Mouse (Mus musculus): ENCODE measurements around the gene Sema5a. TPM values are rescaled to one million over a fixed set of nuclear protein-coding genes. Genes with fewer than 3 reads are reported as not detected.

Gene Sema5a
- polyA plus RNA-seq, 1 experiment from 2014 or later: 8.3 TPM

DNA sequence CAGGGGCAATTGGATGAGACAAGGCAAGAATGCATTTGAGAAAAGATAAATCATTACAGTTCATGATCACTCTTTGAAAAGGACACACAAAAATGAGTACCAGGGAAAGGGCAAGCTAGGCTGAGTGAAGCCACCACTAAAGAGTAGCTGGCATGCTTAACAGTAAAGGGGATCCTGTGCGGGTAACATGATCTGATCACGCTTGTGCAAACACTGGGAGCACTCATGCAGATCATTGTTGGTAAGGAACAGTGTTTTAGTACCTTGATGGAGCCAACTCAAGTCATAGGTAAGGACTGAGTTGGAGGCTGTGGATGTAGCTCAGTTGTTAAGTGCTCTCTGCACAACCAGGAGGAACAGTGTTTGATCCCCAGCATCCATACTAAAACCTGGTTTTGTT lies 273.3 kb downstream of the Sema5a start:
- Histone ChIP-seq H3K36me3 (replicated peaks) (no peaks in the 10 kb centered on the region), H3K27me3 (ENCODE audit: poor library complexity, severe bottlenecking) (no peaks in the 10 kb centered on the region), H3K4me3 (no peak overlapping the region), H3K9me3 (no peaks in the 10 kb centered on the region), H3K27ac (no peak overlapping the region), H3K4me1 (no peaks in the 10 kb centered on the region)
- no peak for DNase-seq (ENCODE audit: extremely low spot score, low spot score)
- 84% methylated on average over 2 of the region's 2 CpGs for WGBS

DNA sequence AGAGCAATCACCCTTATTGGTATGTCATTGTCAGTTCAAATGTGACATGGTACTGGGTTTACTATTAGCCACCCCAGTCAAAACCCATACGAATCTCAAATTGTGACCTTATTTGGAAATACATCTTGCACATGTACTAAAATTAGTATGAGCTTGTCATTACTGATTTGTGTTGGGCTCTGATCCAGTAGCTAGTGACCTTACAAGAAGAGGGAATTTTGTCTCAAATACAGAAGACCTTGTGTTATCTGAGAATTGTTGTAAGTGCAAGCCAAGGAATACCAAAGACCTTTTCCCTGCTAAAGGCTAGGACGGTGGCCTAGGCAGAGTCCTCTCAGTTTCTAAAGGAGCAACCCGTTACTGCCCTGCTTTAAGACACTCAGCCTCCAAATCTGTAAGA lies 287.9 kb downstream of the Sema5a start:
- 80% methylated on average over 3 of the region's 3 CpGs for WGBS
- Histone ChIP-seq H3K4me3 (no peak overlapping the region), H3K27ac (no peak overlapping the region), H3K4me1 (no peaks in the 10 kb centered on the region), H3K27me3 (ENCODE audit: poor library complexity, severe bottlenecking) (no peaks in the 10 kb centered on the region), H3K9me3 (no peaks in the 10 kb centered on the region), H3K36me3 (replicated peaks) (no peaks in the 10 kb centered on the region)
- DNase-seq (ENCODE audit: extremely low spot score, low spot score): no peak

DNA sequence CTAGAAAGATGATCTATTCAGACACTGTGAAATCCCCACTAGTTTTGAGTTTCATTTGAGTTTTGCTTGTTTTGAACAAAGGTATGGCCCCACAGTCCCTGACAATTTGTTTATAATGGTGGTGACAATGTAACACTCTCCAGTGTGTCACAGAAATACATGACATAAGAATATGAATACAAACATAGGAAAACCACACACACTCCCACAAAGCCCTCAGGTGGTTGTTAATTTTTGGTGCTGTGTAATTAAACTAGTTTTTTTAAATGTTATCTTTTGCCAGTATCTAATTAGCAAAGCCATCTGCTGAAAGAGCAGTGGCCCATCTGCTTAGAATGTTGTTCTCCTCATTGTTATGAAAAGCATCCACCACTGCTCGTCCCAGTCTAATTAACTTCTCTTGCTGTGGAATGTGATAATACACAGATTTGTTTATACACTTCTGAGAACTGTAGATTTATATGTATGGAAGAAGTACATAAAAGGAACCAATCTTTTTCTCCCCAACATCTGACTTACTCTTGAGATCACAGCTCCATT lies 289.0 kb downstream of the Sema5a start:
- H3K4me3 ChIP-seq: no peak overlapping the region
- WGBS: 64% methylated on average over 1 of the region's 1 CpGs
- DNase-seq (ENCODE audit: extremely low spot score, low spot score): no peak

DNA sequence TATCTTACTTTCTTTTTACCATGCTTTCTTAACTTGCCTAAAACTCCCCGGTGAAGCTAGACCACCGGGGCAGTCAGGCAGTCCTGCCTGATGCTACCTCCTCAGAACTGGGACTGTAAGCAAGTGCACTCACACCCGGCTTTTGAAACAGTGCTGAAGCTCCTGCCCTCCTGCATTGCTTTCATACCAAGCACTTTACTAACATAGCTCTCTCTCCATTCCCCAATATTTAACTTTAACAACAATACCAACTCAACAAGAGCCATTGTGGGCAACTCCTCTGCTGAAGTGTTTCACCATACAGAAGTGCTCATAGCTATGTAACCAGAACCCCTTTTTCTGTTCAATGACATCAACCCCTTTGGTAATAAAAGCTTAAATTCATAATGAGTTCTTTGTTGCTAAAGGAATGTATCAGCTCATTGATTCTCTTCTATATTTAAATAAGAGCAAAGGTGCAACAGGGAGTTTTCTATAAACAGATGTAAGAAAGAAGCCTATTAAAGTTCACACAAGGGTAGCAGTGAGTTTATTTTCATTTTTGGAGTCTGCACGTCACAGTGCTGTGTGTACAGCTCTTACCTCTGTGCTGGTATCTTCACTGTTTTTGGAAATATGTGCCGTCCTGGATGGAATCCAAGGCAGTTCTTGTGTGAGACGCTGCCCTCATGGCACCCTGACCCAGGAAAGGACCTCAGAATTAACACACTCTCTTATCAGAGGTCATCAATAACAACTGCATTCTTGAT lies 292.3 kb downstream of the Sema5a start:
- H3K27me3 ChIP-seq (ENCODE audit: poor library complexity, severe bottlenecking): no peaks in the 10 kb centered on the region
- no peak overlapping the region for H3K27ac ChIP-seq
- no peak for DNase-seq (ENCODE audit: extremely low spot score, low spot score)
- no peaks in the 10 kb centered on the region for H3K4me1 ChIP-seq
- H3K9me3 ChIP-seq: no peaks in the 10 kb centered on the region
- H3K36me3 ChIP-seq (replicated peaks): no peaks in the 10 kb centered on the region
- 82% methylated on average over 6 of the region's 6 CpGs for WGBS
- no peak overlapping the region for H3K4me3 ChIP-seq

More for the DNA sequence above, 289.0 kb downstream of the Sema5a start:
- no peaks in the 10 kb centered on the region for H3K36me3 ChIP-seq (replicated peaks)
- H3K9me3 ChIP-seq: no peaks in the 10 kb centered on the region
- H3K27ac ChIP-seq: no peak overlapping the region
- H3K4me1 ChIP-seq: no peaks in the 10 kb centered on the region
- H3K27me3 ChIP-seq (ENCODE audit: poor library complexity, severe bottlenecking): no peaks in the 10 kb centered on the region

DNA sequence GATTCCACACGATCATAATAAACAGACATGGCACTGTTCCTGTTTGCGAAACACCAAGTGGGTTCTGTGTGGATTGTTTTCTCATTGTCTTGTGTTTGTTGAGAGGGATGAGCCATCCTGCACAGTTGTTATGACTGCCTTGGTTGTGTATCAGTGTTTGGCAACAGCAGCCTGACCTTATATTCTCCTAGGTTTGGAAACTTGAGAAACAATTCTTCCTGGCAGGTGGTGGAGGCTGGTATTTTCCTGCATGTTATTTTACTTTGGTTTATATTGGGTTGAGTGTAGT lies 292.8 kb downstream of the Sema5a start:
- no peaks in the 10 kb centered on the region for H3K4me1 ChIP-seq
- 88% methylated on average over 2 of the region's 2 CpGs for WGBS

DNA sequence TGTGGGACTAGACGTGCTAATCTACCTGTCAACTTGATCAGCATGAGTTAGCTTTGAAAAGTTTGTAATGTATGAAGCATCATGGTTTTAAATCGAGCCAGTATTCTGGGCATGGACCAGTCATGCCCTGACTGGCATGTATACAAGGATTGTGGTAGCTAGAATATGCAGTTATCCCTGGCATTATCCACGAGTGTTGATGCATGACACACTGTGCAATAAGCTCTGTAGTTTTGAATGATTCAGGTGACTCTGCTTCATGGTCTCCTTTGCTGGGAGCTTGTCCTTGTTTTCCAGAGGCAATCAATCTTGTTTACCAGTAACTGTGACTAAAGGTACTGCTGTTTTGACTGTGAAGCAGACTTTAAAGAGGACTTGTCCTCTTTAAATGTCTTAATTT lies 293.5 kb downstream of the Sema5a start:
- H3K27ac ChIP-seq: no peak overlapping the region
- no peaks in the 10 kb centered on the region for H3K27me3 ChIP-seq (ENCODE audit: poor library complexity, severe bottlenecking)
- no peak overlapping the region for H3K4me3 ChIP-seq
- H3K9me3 ChIP-seq: no peaks in the 10 kb centered on the region
- H3K4me1 ChIP-seq: no peaks in the 10 kb centered on the region
- H3K36me3 ChIP-seq (replicated peaks): no peaks in the 10 kb centered on the region
- 93% methylated on average over 3 of the region's 3 CpGs for WGBS
- DNase-seq (ENCODE audit: extremely low spot score, low spot score): no peak

More for the DNA sequence above, 292.8 kb downstream of the Sema5a start:
- Histone ChIP-seq H3K9me3 (no peaks in the 10 kb centered on the region), H3K36me3 (replicated peaks) (no peaks in the 10 kb centered on the region), H3K27ac (no peak overlapping the region), H3K27me3 (ENCODE audit: poor library complexity, severe bottlenecking) (no peaks in the 10 kb centered on the region), H3K4me3 (no peak overlapping the region)
- no peak for DNase-seq (ENCODE audit: extremely low spot score, low spot score)

DNA sequence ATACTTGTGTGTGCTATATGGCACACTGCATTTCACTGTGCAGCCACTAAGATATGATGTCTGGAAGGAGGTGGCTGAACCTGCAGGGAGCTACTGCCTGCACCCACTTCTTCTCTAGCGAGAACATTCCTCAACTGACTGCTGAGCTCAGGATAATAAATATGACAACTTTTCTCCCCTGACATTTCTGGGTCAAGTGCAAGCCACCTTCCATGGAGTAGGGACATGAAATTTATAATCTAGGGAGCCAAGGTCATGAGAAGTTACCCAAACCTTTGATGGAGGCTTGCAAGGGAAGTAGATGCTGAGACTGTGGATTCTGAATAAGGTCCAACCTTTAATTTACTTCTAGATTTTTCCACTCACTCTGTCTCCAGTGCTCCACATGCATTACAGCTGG lies 298.1 kb downstream of the Sema5a start:
- DNase-seq (ENCODE audit: extremely low spot score, low spot score): no peak
- peaks cover 8% of the 10 kb centered on the region; the same call in 1 of the 2 replicates for H3K4me1 ChIP-seq
- H3K27ac ChIP-seq: no peak overlapping the region
- WGBS: 89% methylated on average over 1 of the region's 1 CpGs
- H3K27me3 ChIP-seq (ENCODE audit: poor library complexity, severe bottlenecking): no peaks in the 10 kb centered on the region
- no peaks in the 10 kb centered on the region for H3K36me3 ChIP-seq (replicated peaks)
- no peak overlapping the region for H3K4me3 ChIP-seq
- H3K9me3 ChIP-seq: no peaks in the 10 kb centered on the region

DNA sequence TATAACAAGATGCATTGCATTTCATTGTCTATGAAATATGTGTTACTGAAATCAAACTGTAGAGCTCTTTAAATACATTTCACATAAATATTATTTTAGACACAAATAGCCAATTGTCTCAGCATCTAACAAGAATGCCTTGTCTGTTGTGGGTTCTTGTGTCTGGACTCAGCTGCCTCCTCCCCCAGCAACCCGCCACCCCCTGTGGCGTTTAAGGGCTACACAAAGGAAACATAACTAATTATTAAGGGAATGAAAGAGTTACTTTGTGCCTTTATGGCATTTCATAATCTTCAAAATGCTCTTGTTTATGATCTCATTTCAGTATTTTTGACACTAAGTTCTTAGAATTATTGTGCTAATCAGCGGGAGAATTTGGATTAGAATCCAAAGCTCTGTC lies 298.6 kb downstream of the Sema5a start:
- H3K9me3 ChIP-seq: no peaks in the 10 kb centered on the region
- no peaks in the 10 kb centered on the region for H3K36me3 ChIP-seq (replicated peaks)
- no peak overlapping the region for H3K4me3 ChIP-seq
- no peak overlapping the region for H3K27ac ChIP-seq
- peaks cover 8% of the 10 kb centered on the region; the same call in 1 of the 2 replicates for H3K4me1 ChIP-seq
- H3K27me3 ChIP-seq (ENCODE audit: poor library complexity, severe bottlenecking): no peaks in the 10 kb centered on the region
- 85% methylated on average over 3 of the region's 3 CpGs for WGBS
- no peak for DNase-seq (ENCODE audit: extremely low spot score, low spot score)

DNA sequence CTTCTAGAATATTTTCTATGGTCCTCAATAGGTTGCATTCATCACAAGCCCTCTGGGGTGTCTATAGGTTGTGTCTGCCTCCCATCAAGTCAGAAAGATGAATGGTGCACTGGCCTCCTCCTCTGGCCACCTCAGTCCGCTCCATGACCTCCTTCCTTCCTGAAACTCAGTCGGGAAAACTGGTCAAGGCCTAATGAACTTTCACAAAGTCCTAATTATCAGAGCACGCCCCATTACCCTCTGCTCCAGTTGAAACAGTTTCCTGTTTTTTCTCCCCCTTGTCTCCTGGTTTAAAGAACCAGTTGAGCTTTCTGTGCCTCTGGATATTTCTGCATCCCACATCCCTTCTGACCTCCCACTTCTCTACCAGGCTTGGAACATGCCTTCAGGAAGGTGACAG lies 300.8 kb downstream of the Sema5a start:
- WGBS: 38% methylated on average over 3 of the region's 3 CpGs
- Histone ChIP-seq H3K36me3 (replicated peaks) (0 out of 2 replicates have a peak, but pooled peaks cover 2% of the 10 kb centered on the region), H3K27me3 (ENCODE audit: poor library complexity, severe bottlenecking) (no peaks in the 10 kb centered on the region), H3K9me3 (no peaks in the 10 kb centered on the region), H3K27ac (no peak overlapping the region), H3K4me3 (no peak overlapping the region), H3K4me1 (peaks cover 8% of the 10 kb centered on the region; the same call in 1 of the 2 replicates)
- no peak for DNase-seq (ENCODE audit: extremely low spot score, low spot score)

DNA sequence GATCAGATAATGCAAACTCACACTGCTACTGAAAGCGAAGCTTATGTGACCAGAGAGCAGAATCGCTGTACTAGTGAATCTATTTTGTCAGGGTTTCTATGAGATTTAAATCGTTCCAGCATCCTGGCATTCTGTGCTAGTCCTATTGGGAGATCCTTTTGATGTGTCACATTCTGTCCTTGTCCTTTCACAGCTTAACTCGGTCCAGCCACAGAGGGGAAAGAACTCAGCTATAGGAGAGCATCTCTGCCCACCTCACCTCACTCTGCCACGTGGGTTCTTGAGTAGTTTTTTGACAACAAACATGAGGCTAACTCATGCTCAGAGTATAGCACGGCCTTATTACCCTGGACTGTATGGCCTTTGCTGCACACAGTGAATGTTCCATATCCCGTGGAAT lies 302.1 kb downstream of the Sema5a start:
- 89% methylated on average over 7 of the region's 7 CpGs for WGBS
- H3K27ac ChIP-seq: no peak overlapping the region
- 0 out of 2 replicates have a peak, but pooled peaks cover 2% of the 10 kb centered on the region for H3K36me3 ChIP-seq (replicated peaks)

DNA sequence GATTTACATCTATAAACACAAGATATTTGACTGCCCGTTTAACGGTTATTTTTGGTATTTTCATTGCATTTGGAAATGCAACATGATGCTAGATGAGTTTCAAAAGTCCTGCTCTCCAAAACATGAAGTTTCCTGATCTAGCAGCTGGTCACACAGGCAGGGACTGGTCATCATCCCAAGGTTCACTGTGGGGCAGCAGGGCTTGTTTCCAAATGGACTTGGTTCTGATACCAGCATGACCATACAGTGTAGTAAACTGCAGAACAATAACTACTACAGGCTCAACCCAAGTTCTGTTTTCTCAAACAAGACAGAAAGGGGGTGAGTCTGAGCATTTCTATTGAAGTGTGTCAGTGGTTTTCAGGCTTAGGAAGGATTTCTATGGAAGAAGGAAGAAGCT lies 314.3 kb downstream of the Sema5a start:
- 91% methylated on average over 2 of the region's 2 CpGs for WGBS
- H3K4me3 ChIP-seq: no peak overlapping the region
- H3K4me1 ChIP-seq: 0 out of 2 replicates have a peak, but pooled peaks cover 5% of the 10 kb centered on the region
- H3K9me3 ChIP-seq: no peaks in the 10 kb centered on the region
- no peak for DNase-seq (ENCODE audit: extremely low spot score, low spot score)
- H3K27me3 ChIP-seq (ENCODE audit: poor library complexity, severe bottlenecking): no peaks in the 10 kb centered on the region
- H3K27ac ChIP-seq: no peak overlapping the region
- no peaks in the 10 kb centered on the region for H3K36me3 ChIP-seq (replicated peaks)

More for the DNA sequence above, 302.1 kb downstream of the Sema5a start:
- no peak for DNase-seq (ENCODE audit: extremely low spot score, low spot score)
- Histone ChIP-seq H3K27me3 (ENCODE audit: poor library complexity, severe bottlenecking) (no peaks in the 10 kb centered on the region), H3K9me3 (no peaks in the 10 kb centered on the region), H3K4me1 (peaks cover 8% of the 10 kb centered on the region; the same call in 1 of the 2 replicates), H3K4me3 (no peak overlapping the region)

DNA sequence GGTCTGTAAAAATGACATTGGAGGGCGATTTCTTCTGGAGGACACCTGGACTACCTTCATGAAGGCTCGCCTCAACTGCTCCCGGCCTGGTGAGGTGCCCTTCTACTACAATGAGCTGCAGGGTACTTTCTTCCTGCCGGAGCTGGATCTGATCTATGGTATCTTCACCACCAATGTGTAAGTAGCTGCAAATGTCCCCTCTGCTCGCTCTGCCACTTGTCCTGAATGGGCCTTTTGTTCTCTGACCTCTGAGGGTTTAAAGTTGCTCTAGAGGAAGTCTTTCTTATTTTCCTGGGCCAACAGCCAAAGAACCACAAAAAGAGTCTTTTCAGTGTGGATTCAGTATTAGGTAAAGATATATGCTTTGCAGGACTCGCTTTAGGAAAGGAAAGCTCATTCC lies 318.0 kb downstream of the Sema5a start:
- H3K27me3 ChIP-seq (ENCODE audit: poor library complexity, severe bottlenecking): peaks cover 34% of the 10 kb centered on the region
- no peaks in the 10 kb centered on the region for H3K9me3 ChIP-seq
- no peak for DNase-seq (ENCODE audit: extremely low spot score, low spot score)
- H3K4me3 ChIP-seq: no peak overlapping the region
- 0 out of 2 replicates have a peak, but pooled peaks cover 5% of the 10 kb centered on the region for H3K4me1 ChIP-seq
- no peaks in the 10 kb centered on the region for H3K36me3 ChIP-seq (replicated peaks)
- H3K27ac ChIP-seq: no peak overlapping the region
- WGBS: 58% methylated on average over 6 of the region's 6 CpGs

DNA sequence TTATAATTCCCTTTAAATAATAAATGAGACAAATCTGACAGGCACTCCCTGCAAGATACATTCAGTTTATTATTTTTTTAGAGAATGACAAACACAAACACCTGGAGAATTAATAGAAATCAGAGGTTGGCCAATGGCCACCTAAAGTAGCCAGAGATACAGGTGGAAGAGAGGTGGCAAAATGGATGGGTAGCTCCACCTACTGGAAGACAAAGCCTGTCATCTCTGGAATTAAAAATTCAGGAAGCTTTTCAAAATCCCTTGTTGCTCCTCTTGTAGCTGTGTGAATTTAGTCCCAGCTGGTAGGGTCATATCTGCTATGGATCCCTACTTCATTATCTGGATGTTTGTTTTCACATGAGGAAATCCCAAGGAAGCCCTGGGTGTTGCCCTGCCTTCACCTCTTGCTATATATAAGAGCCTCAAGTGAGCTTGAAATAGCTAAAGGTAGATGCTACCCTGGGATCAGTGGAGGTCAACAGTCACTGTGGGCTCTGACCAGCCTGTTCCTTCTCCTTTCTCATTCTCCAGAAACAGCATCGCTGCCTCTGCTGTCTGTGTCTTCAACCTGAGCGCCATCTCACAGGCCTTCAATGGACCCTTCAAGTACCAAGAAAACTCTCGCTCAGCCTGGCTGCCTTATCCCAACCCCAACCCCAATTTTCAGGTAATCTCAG lies 323.7 kb downstream of the Sema5a start:
- Histone ChIP-seq H3K4me1 (peaks cover 18% of the 10 kb centered on the region), H3K4me3 (no peak overlapping the region), H3K9me3 (no peaks in the 10 kb centered on the region), H3K27ac (no peak overlapping the region), H3K27me3 (ENCODE audit: poor library complexity, severe bottlenecking) (peaks cover 74% of the 10 kb centered on the region), H3K36me3 (replicated peaks) (no peaks in the 10 kb centered on the region)
- no peak for DNase-seq (ENCODE audit: extremely low spot score, low spot score)
- 65% methylated on average over 3 of the region's 3 CpGs for WGBS

Data from forebrain, embryonic 10.5 days (tissue).